Mouse (Mus musculus): ENCODE results near the gene Safb2. TPM values are rescaled to one million over a fixed set of nuclear protein-coding genes. Genes with fewer than 3 reads are reported as not detected.

The Safb2 gene
- polyA plus RNA-seq, 1 experiment = 45.1 TPM

DNA sequence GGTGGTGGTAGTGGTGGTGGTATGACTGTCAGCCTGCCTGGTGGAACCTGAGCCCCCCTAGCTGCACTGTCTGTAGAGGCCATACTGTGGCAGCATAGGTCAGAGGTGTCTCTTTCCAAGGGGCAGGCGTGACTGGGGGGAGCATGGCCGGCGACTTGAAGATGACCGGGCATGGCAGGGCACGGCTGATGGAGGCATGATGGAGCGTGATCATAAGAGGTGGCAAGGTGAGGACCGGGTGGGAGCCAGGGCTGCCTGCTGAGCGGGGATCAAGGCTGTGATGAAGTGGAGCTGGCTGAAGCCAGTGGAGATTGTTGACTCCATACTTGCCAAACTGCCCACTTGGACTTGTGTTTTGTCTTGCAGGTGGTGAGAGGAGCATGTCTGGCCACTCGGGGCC, 21.0 kb upstream of the Safb2 start:
- Histone ChIP-seq H3K79me2 (ENCODE audit: control insufficient read depth, insufficient read depth) (peaks cover 29% of the 10 kb centered on the region), H3K27me3 (ENCODE audit: control insufficient read depth, insufficient read depth, insufficient read length) (no peaks in the 10 kb centered on the region), H3K79me3 (ENCODE audit: low read depth) (no peaks in the 10 kb centered on the region), H3ac (ENCODE audit: control insufficient read depth, insufficient read length, low read depth) (no peak overlapping the region), H3K36me3 (ENCODE audit: control insufficient read depth, insufficient read depth) (peaks cover 66% of the 10 kb centered on the region), H3K4me3 (ENCODE audit: insufficient read depth, poor library complexity, severe bottlenecking) (no peak overlapping the region)
- TF ChIP-seq FOSL1 (IDR thresholded peaks at IDR 0.05; ENCODE audit: insufficient read depth, low read length, poor library complexity, severe bottlenecking) (no peak), MYOG (IDR thresholded peaks at IDR 0.05; ENCODE audit: control insufficient read depth, extremely low read depth, insufficient read length) (no peak), CTCF (IDR thresholded peaks at IDR 0.05; ENCODE audit: control insufficient read depth, insufficient read depth, insufficient read length) (no peak), USF1 (IDR thresholded peaks at IDR 0.05; ENCODE audit: low read depth) (no peak), MYOD1 (IDR thresholded peaks at IDR 0.05; ENCODE audit: control insufficient read depth, insufficient read length, low read depth) (no peak), CEBPB (IDR thresholded peaks at IDR 0.05; ENCODE audit: low read depth) (no peak), MAX (IDR thresholded peaks at IDR 0.05) (no peak)

DNA sequence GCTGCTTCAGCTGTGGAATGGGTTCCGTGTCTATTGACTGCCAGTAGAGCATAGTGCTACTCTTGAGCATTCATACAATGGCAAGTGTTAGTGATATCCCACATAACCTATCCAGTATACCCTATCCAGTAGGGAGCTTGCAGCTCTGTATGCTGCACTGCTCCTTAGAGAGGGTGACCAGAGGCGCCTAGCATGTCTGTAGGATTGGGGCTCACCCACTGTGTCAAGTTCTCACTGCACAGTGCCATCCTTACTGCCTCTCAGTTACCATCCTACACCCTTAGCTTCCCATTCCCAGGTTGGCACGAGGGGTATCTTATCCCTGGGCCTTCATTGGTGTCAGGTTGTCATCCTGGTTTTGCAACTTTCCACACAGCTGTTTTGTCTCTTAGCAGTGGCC, 20.0 kb upstream of the Safb2 start:
- H3ac ChIP-seq (ENCODE audit: control insufficient read depth, insufficient read length, low read depth) = no peak overlapping the region
- H3K79me3 ChIP-seq (ENCODE audit: low read depth) = no peaks in the 10 kb centered on the region
- peaks cover 23% of the 10 kb centered on the region for H3K79me2 ChIP-seq (ENCODE audit: control insufficient read depth, insufficient read depth)
- TF ChIP-seq MAX (IDR thresholded peaks at IDR 0.05) (no peak), MYOG (IDR thresholded peaks at IDR 0.05; ENCODE audit: control insufficient read depth, extremely low read depth, insufficient read length) (no peak), CEBPB (IDR thresholded peaks at IDR 0.05; ENCODE audit: low read depth) (no peak), CTCF (IDR thresholded peaks at IDR 0.05; ENCODE audit: control insufficient read depth, insufficient read depth, insufficient read length) (no peak), USF1 (IDR thresholded peaks at IDR 0.05; ENCODE audit: low read depth) (no peak), MYOD1 (IDR thresholded peaks at IDR 0.05; ENCODE audit: control insufficient read depth, insufficient read length, low read depth) (no peak), FOSL1 (IDR thresholded peaks at IDR 0.05; ENCODE audit: insufficient read depth, low read length, poor library complexity, severe bottlenecking) (no peak)
- H3K27me3 ChIP-seq (ENCODE audit: control insufficient read depth, insufficient read depth, insufficient read length) = no peaks in the 10 kb centered on the region
- no peak overlapping the region for H3K4me3 ChIP-seq (ENCODE audit: insufficient read depth, poor library complexity, severe bottlenecking)
- peaks cover 76% of the 10 kb centered on the region for H3K36me3 ChIP-seq (ENCODE audit: control insufficient read depth, insufficient read depth)

DNA sequence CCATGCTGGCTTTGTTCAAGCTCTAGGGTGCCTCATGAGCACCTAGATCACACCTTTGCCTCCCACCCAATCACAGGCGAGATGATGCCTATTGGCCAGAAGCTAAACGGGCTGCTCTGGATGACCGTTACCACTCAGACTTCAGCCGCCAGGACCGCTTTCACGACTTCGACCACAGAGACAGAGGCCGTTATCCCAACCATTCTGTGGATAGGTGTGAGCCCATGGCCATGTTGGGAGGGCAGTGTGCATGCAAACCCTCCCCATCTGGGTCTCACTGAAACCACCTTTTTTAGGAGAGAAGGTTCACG, 19.6 kb upstream of the Safb2 start:
- Histone ChIP-seq H3K36me3 (ENCODE audit: control insufficient read depth, insufficient read depth) (peaks cover 80% of the 10 kb centered on the region), H3K27me3 (ENCODE audit: control insufficient read depth, insufficient read depth, insufficient read length) (no peaks in the 10 kb centered on the region), H3ac (ENCODE audit: control insufficient read depth, insufficient read length, low read depth) (no peak overlapping the region), H3K79me2 (ENCODE audit: control insufficient read depth, insufficient read depth) (peaks cover 20% of the 10 kb centered on the region), H3K4me3 (ENCODE audit: insufficient read depth, poor library complexity, severe bottlenecking) (no peak overlapping the region), H3K79me3 (ENCODE audit: low read depth) (no peaks in the 10 kb centered on the region)
- TF ChIP-seq CTCF (IDR thresholded peaks at IDR 0.05; ENCODE audit: control insufficient read depth, insufficient read depth, insufficient read length) = no peak
- no peak for TF ChIP-seq CEBPB (IDR thresholded peaks at IDR 0.05; ENCODE audit: low read depth)

DNA sequence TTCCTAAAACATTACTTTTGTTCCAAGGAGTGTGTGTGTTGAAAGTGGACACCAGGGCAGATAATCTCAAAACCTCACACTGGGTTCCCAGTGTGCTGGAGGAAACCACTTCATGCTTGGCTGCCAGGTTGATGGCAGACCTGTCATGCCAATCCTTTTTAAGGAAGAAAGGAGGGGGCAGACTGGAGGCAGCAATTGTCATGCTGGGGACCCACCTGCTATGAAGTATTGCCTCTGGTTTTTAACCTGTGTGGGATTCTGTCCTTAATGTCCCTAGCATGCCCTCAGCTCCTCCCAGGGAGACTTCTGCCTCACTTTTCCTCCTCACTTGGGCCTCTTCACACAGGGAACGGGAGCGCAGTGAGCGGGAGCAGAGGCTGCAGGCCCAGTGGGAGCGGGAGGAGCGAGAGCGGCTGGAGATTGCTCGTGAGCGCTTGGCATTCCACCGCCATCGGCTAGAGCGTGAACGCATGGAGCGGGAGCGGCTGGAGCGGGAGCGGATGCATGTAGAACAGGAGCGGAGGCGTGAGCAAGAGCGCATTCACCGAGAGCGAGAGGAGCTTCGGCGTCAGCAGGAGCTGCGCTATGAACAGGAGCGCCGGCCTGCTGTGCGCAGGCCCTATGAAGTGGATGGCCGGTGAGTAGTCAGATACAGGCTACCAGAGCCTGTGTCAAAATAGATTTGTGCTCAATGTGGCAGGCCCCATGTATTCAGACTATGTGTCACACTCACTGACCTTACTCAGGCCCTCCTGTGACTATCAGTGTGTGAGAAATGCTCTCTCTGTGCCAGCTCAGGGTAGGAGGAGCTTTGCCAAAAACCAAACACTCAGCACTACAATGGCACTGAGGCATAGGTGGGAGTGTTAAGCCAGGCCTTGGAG, 19.0 kb upstream of the Safb2 start:
- H3K27me3 ChIP-seq (ENCODE audit: control insufficient read depth, insufficient read depth, insufficient read length) = no peaks in the 10 kb centered on the region
- TF ChIP-seq MAX (IDR thresholded peaks at IDR 0.05) = no peak
- no peak for TF ChIP-seq CTCF (IDR thresholded peaks at IDR 0.05; ENCODE audit: control insufficient read depth, insufficient read depth, insufficient read length)
- TF ChIP-seq MYOD1 (IDR thresholded peaks at IDR 0.05; ENCODE audit: control insufficient read depth, insufficient read length, low read depth) = no peak
- no peak for TF ChIP-seq CEBPB (IDR thresholded peaks at IDR 0.05; ENCODE audit: low read depth)
- TF ChIP-seq USF1 (IDR thresholded peaks at IDR 0.05; ENCODE audit: low read depth) = no peak
- no peak for TF ChIP-seq FOSL1 (IDR thresholded peaks at IDR 0.05; ENCODE audit: insufficient read depth, low read length, poor library complexity, severe bottlenecking)
- TF ChIP-seq MYOG (IDR thresholded peaks at IDR 0.05; ENCODE audit: control insufficient read depth, extremely low read depth, insufficient read length) = no peak
- no peaks in the 10 kb centered on the region for H3K79me3 ChIP-seq (ENCODE audit: low read depth)
- peaks cover 80% of the 10 kb centered on the region for H3K36me3 ChIP-seq (ENCODE audit: control insufficient read depth, insufficient read depth)
- no peak overlapping the region for H3K4me3 ChIP-seq (ENCODE audit: insufficient read depth, poor library complexity, severe bottlenecking)
- H3ac ChIP-seq (ENCODE audit: control insufficient read depth, insufficient read length, low read depth) = no peak overlapping the region
- peaks cover 14% of the 10 kb centered on the region for H3K79me2 ChIP-seq (ENCODE audit: control insufficient read depth, insufficient read depth)

DNA sequence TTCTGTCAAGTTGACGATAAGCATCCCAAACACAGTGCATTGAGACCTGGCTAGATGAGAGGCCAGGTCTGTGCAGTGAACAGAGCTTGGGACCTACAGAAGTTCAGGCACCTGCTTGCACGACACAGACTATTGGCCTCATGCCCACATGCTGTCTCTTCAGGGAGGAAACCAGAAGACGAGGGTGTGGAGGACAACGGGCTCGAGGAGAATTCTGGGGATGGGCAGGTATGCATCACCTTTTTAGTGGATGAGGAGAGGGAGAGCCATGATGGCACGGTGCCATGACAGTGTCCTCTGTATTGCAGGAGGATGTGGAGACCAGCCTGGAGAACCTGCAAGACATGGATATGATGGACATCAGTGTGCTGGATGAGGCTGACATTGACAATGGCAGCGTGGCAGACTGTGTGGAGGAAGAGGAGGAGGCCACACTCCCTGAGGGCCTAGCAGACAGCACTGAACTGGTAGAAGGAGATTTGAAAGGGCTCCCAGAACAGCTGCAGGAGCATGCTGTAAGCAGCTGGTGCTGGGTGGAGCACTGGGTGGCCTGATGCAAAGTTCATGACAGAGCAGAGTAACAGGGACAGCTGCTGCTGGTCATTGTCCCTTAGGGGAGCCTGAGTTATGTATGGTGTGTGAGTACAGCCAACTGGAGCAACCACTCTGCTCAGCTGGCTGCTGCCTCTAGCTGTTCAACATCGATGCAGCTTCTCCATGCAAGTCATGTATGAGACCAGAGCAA, 9.3 kb upstream of the Safb2 start:
- no peak overlapping the region for H3K4me3 ChIP-seq (ENCODE audit: insufficient read depth, poor library complexity, severe bottlenecking)
- peaks cover 94% of the 10 kb centered on the region for H3K36me3 ChIP-seq (ENCODE audit: control insufficient read depth, insufficient read depth)
- H3ac ChIP-seq (ENCODE audit: control insufficient read depth, insufficient read length, low read depth) = no peak overlapping the region
- no peak for TF ChIP-seq FOSL1 (IDR thresholded peaks at IDR 0.05; ENCODE audit: insufficient read depth, low read length, poor library complexity, severe bottlenecking)
- TF ChIP-seq MYOG (IDR thresholded peaks at IDR 0.05; ENCODE audit: control insufficient read depth, extremely low read depth, insufficient read length) = no peak
- no peak for TF ChIP-seq USF1 (IDR thresholded peaks at IDR 0.05; ENCODE audit: low read depth)
- TF ChIP-seq MAX (IDR thresholded peaks at IDR 0.05) = no peak
- peak; percentile 79 for TF ChIP-seq MYOD1 (IDR thresholded peaks at IDR 0.05; ENCODE audit: control insufficient read depth, insufficient read length, low read depth)
- peaks cover 78% of the 10 kb centered on the region for H3K79me2 ChIP-seq (ENCODE audit: control insufficient read depth, insufficient read depth)
- H3K79me3 ChIP-seq (ENCODE audit: low read depth) = peaks cover 69% of the 10 kb centered on the region
- H3K27me3 ChIP-seq (ENCODE audit: control insufficient read depth, insufficient read depth, insufficient read length) = no peaks in the 10 kb centered on the region

Measured in C2C12 (cell line).